Mouse (Mus musculus) skeletal muscle tissue, adult 2 months (tissue): ENCODE measurements around the gene Hist2h4.
"Not testable (repeated sequence)": the region's sequence is repeated elsewhere in the genome, so short reads cannot be mapped to it uniquely, and the experiment has no call there.

ENCODE experiments used
- DNase-seq: peaks from one replicate; pipeline ENCODE4 v3.0.0-alpha.2; 2012; ENCODE audit warnings: low read depth, low spot score

Hist2h4 gene

GRCm38 (mm10) chr3:96247356-96248140 is 15.6 kb downstream of the Hist2h4 start:
- DNase-seq = no peak

- DNase-seq = not testable (repeated sequence)
Observed at GRCm38 (mm10) chr3:96246427-96246856, 16.7 kb downstream of the Hist2h4 start, which contains the start of gene Hist2h3c1. Gene Hist2h3c1 (plus strand): TSS chr3:96246685.

- DNase-seq = not testable (repeated sequence)
Observed at GRCm38 (mm10) chr3:96246018-96246417, 17.1 kb downstream of the Hist2h4 start.

GRCm38 (mm10) chr3:96245003-96245886 is 17.9 kb downstream of the Hist2h4 start, which contains the start of gene Hist2h2aa1:
Gene Hist2h2aa1 (plus strand): TSS chr3:96245497.
- DNase-seq = peak; percentile 88

GRCm38 (mm10) chr3:96243921-96244572 is 19.1 kb downstream of the Hist2h4 start:
- DNase-seq = peak; percentile 53

- DNase-seq = no peak
Observed at GRCm38 (mm10) chr3:96240799-96241197, 22.3 kb downstream of the Hist2h4 start.

- peak; percentile 79 for DNase-seq
Observed at GRCm38 (mm10) chr3:96239949-96240798, 22.9 kb downstream of the Hist2h4 start, which contains the start of gene Hist2h2aa2. Gene Hist2h2aa2 (minus strand): TSS chr3:96240276.

- not testable (repeated sequence) for DNase-seq
Observed at GRCm38 (mm10) chr3:96238954-96239793, 23.9 kb downstream of the Hist2h4 start, which contains the start of gene Hist2h3c2. Gene Hist2h3c2 (minus strand): TSS chr3:96239127.

GRCm38 (mm10) chr3:96237904-96238511 is 25.1 kb downstream of the Hist2h4 start:
- DNase-seq = no peak

- DNase-seq = no peak
Observed at GRCm38 (mm10) chr3:96237335-96237903, 25.7 kb downstream of the Hist2h4 start.

GRCm38 (mm10) chr3:96236834-96237334 is 26.2 kb downstream of the Hist2h4 start:
- no peak for DNase-seq

- DNase-seq = no peak
Observed at GRCm38 (mm10) chr3:96235836-96236235, 27.3 kb downstream of the Hist2h4 start.

- no peak for DNase-seq
Observed at GRCm38 (mm10) chr3:96234914-96235313, 28.2 kb downstream of the Hist2h4 start.

GRCm38 (mm10) chr3:96231758-96232120 is 31.4 kb downstream of the Hist2h4 start:
- no peak for DNase-seq

GRCm38 (mm10) chr3:96230910-96231757 is 32.0 kb downstream of the Hist2h4 start:
- no peak for DNase-seq

- DNase-seq = no peak
Observed at GRCm38 (mm10) chr3:96230404-96230803, 32.7 kb downstream of the Hist2h4 start.

GRCm38 (mm10) chr3:96228828-96229227 is 34.3 kb downstream of the Hist2h4 start:
- no peak for DNase-seq
